Mouse (Mus musculus) intestine, embryonic 16.5 days (tissue): Measurements from ENCODE around the gene Taco1. TPM values are rescaled to one million over a fixed set of nuclear protein-coding genes. Genes with fewer than 3 reads are reported as not detected.

ENCODE experiments used
- ATAC-seq: fragments of 200-750 bp; cut with Nextera tagmentation; 2 replicates; pipeline ENCODE4 v1.8.0; 2017; ENCODE audit warnings: moderate TSS enrichment, moderate library complexity
- H3K27ac ChIP-seq: fragments of 300-500 bp; sonication (generic); 2 replicates; pipeline ENCODE4 v1.5.1; 2014; ENCODE audit warnings: mild to moderate bottlenecking, low read length
- H3K27me3 ChIP-seq: fragments of 300-500 bp; sonication (generic); replicated peaks from 2 replicates; pipeline ENCODE4 v1.6.1; 2014; ENCODE audit warnings: low read length, control low read depth, mixed read lengths; ENCODE audit not compliant: control insufficient read depth, insufficient read depth
- H3K36me3 ChIP-seq: fragments of 300-500 bp; sonication (generic); 2 replicates; pipeline ENCODE4 v1.6.1; 2014; ENCODE audit warnings: low read length, control low read depth; ENCODE audit not compliant: control insufficient read depth, insufficient read depth
- H3K4me1 ChIP-seq: fragments of 300-500 bp; sonication (generic); 2 replicates; pipeline ENCODE4 v1.6.1; 2014; ENCODE audit warnings: low read length, control low read depth, mixed read lengths; ENCODE audit not compliant: control insufficient read depth, insufficient read depth
- H3K4me2 ChIP-seq: fragments of 300-500 bp; sonication (generic); 2 replicates; pipeline ENCODE4 v1.6.1; 2014; ENCODE audit warnings: low read depth, low read length, control low read depth
- H3K4me3 ChIP-seq: fragments of 300-500 bp; sonication (generic); 2 replicates; pipeline ENCODE4 v1.5.1; 2014; ENCODE audit warnings: mild to moderate bottlenecking, low read length
- H3K9ac ChIP-seq: fragments of 300-500 bp; sonication (generic); 2 replicates; pipeline ENCODE4 v1.6.1; 2014; ENCODE audit warnings: low read depth, low read length
- H3K9me3 ChIP-seq: fragments of 300-500 bp; sonication (generic); 2 replicates; pipeline ENCODE4 v1.6.1; 2016; ENCODE audit warnings: low read length, control low read depth; ENCODE audit not compliant: control insufficient read depth
- WGBS: fragments of 180-500 bp; shearing (Covaris S2); extraction: QIAGEN DNeasy Blood & Tissue Kit; methylation state at CpG from one replicate; pipeline ENCODE4 v1.1.7; 2014; 5-methylcytosine and 5-hydroxymethylcytosine counted together
- polyA plus RNA-seq: library from polyadenylated mRNA; unstranded; fragments of >200 nt; fragmentation: Nextera tagmentation; extraction: Ambion mirVana; gene quantifications from 2 replicates; pipeline ENCODE4 v1.2.1, GENCODE M21; 2015

Taco1 gene
- polyA plus RNA-seq, 1 experiment from 2014 or later: 17.7 TPM

GRCm38 (mm10) chr11:106083708-106084701 is 18.1 kb downstream of the Taco1 start, which contains the start of gene Map3k3:
Gene Map3k3, plus strand, starts transcription at chr11:106084613.
- Histone ChIP-seq H3K4me2 (peak within 1 kb of the TSS; percentile 84), H3K36me3 (no peaks in the 10 kb centered on the region), H3K4me1 (peaks cover 9% of the 10 kb centered on the region; the same call in 1 of the 2 replicates), H3K9ac (peak within 1 kb of the TSS; percentile 94), H3K27ac (peak within 1 kb of the TSS; percentile 98), H3K9me3 (no peaks in the 10 kb centered on the region), H3K4me3 (peak within 1 kb of the TSS; percentile 96), H3K27me3 (no peaks in the 10 kb centered on the region)
- WGBS: under 1% methylated on average over 69 of the region's 69 CpGs
- ATAC-seq: peak; percentile 99

GRCm38 (mm10) chr11:106084911-106085561 is 19.2 kb downstream of the Taco1 start:
- Histone ChIP-seq H3K4me3 (peak overlapping the region; percentile 96), H3K9me3 (no peaks in the 10 kb centered on the region), H3K4me2 (peak overlapping the region; percentile 60), H3K9ac (peak overlapping the region; percentile 94), H3K27me3 (no peaks in the 10 kb centered on the region), H3K27ac (peak overlapping the region; percentile 98), H3K36me3 (no peaks in the 10 kb centered on the region), H3K4me1 (peaks cover 9% of the 10 kb centered on the region; the same call in 1 of the 2 replicates)
- WGBS: under 1% methylated on average over 56 of the region's 61 CpGs
- peak; percentile 77 for ATAC-seq

DNA sequence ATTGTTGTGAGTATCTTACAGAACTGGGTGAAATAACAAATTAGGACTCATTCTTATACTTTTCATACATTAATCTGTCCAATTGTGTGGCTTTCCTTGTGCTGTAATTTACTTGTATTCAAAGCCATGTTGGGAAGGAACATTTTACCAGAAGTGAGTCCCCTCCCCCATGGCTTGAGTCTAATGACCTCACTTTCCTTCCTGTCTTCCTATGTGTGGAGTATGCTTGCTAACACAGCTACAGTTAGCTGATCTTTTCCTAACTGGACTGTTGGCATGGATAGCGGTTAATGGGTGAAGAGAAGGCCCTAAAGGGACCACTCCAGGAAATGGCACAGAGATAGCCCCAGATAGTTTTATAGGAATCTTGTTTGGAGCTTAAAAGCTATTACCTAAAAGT is 32.4 kb downstream of the Taco1 start:
- no peak overlapping the region for H3K4me2 ChIP-seq
- 79% methylated on average over 1 of the region's 1 CpGs for WGBS
- H3K27ac ChIP-seq: no peak overlapping the region
- no peaks in the 10 kb centered on the region for H3K27me3 ChIP-seq
- H3K9ac ChIP-seq: no peak overlapping the region
- no peak overlapping the region for H3K4me3 ChIP-seq
- no peak for ATAC-seq
- no peaks in the 10 kb centered on the region for H3K9me3 ChIP-seq
- H3K4me1 ChIP-seq: no peaks in the 10 kb centered on the region
- peaks cover 2% of the 10 kb centered on the region; the same call in 1 of the 2 replicates for H3K36me3 ChIP-seq

DNA sequence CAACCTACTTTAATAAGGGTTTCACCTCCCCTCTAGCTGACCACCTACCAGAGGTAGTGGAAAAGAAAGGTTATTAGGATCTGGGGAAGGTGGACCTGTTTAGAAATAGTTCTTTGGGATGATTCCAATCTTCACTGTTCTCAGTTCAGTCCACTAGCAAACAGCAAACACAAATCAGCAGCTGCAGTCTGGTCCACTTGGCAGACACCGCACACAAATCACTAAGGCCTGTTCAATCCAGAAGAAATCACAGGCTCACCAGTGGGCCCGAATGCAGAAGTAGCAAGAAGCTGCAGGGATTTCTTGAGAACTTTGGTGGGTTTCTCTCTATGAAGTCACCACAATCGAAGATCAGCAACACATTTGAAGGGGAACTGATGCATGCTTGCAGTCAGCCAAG is 37.0 kb downstream of the Taco1 start:
- Histone ChIP-seq H3K4me2 (no peak overlapping the region), H3K27me3 (no peaks in the 10 kb centered on the region), H3K4me3 (no peak overlapping the region), H3K9me3 (no peaks in the 10 kb centered on the region), H3K9ac (no peak overlapping the region), H3K27ac (no peak overlapping the region), H3K4me1 (no peaks in the 10 kb centered on the region), H3K36me3 (no peaks in the 10 kb centered on the region)
- 85% methylated on average over 3 of the region's 3 CpGs for WGBS
- no peak for ATAC-seq

DNA sequence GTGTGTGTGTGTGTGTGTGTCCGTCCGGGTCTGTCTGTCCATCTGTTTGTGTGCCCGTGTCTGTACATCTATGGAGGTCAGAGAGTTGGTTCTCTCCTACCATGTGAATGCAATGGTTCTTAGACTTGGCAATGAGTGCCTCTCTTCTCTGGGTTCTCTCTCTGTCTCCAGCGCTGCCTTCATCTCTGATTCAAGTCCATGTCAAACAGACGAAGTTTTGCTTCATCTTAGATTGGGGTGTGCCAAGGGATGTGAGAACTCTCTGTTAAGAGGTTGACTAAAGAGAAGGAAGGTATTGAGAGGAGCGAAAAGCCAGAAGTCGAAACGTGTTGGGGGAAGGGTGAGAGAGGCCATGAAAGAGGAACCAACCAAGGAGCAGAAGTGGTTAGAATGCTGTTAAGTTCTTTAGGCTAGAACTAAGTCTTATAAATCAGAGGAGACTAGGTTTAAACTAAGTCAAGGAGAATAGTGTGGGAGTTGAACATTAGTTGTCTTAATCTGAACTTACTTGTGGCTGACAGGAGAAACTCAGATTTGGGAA is 40.3 kb downstream of the Taco1 start:
- Histone ChIP-seq H3K9ac (no peak overlapping the region), H3K36me3 (no peaks in the 10 kb centered on the region), H3K4me2 (no peak overlapping the region), H3K27me3 (no peaks in the 10 kb centered on the region), H3K4me1 (no peaks in the 10 kb centered on the region), H3K4me3 (no peak overlapping the region), H3K9me3 (no peaks in the 10 kb centered on the region), H3K27ac (no peak overlapping the region)
- 86% methylated on average over 8 of the region's 8 CpGs for WGBS
- ATAC-seq: no peak

GRCm38 (mm10) chr11:106111688-106112087 is 45.8 kb downstream of the Taco1 start:
- H3K27ac ChIP-seq: no peak overlapping the region
- H3K9ac ChIP-seq: no peak overlapping the region
- 0 out of 2 replicates have a peak, but pooled peaks cover 7% of the 10 kb centered on the region for H3K36me3 ChIP-seq
- no peaks in the 10 kb centered on the region for H3K27me3 ChIP-seq
- no peak overlapping the region for H3K4me3 ChIP-seq
- no peak for ATAC-seq
- H3K9me3 ChIP-seq: no peaks in the 10 kb centered on the region
- H3K4me1 ChIP-seq: no peaks in the 10 kb centered on the region
- H3K4me2 ChIP-seq: no peak overlapping the region

GRCm38 (mm10) chr11:106122221-106122620 is 56.4 kb downstream of the Taco1 start:
- peak overlapping the region; percentile 1; the same call in 1 of the 2 replicates for H3K27ac ChIP-seq
- H3K4me2 ChIP-seq: no peak overlapping the region
- H3K27me3 ChIP-seq: no peaks in the 10 kb centered on the region
- no peak overlapping the region for H3K9ac ChIP-seq
- H3K36me3 ChIP-seq: no peaks in the 10 kb centered on the region
- no peak for ATAC-seq
- H3K4me1 ChIP-seq: no peaks in the 10 kb centered on the region
- 94% methylated on average over 5 of the region's 5 CpGs for WGBS
- H3K9me3 ChIP-seq: no peaks in the 10 kb centered on the region
- no peak overlapping the region for H3K4me3 ChIP-seq

DNA sequence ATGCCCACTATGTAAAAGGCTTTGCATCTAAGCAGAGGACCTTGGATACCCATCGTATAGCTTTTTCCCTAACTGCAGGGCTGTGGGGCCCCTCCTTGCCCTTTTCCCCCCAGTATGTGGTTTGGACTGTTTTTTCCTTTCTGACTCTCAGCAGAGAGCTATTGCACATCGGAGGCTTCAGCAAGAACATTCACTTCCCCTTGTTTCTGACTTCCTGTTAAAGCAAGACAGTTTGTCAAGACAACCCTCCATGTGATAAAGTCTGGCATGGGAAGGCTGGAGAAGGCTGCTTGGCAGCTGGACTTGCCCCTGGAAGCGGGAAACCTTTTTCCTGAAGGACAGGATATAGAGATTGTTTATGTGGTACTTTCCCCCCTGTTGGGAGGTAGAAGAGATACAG is 56.9 kb downstream of the Taco1 start:
- peak overlapping the region; percentile 1; the same call in 1 of the 2 replicates for H3K27ac ChIP-seq
- H3K36me3 ChIP-seq: no peaks in the 10 kb centered on the region
- H3K4me1 ChIP-seq: no peaks in the 10 kb centered on the region
- H3K27me3 ChIP-seq: no peaks in the 10 kb centered on the region
- no peaks in the 10 kb centered on the region for H3K9me3 ChIP-seq
- H3K4me3 ChIP-seq: no peak overlapping the region
- H3K4me2 ChIP-seq: no peak overlapping the region
- ATAC-seq: no peak
- WGBS: 68% methylated on average over 3 of the region's 3 CpGs
- no peak overlapping the region for H3K9ac ChIP-seq
